Mouse (Mus musculus): Measurements from ENCODE around the gene Olfr1263.

Olfr1263 gene

GRCm38 (mm10) chr2:90011831-90012230 lies at the start of gene Olfr1263:
Gene Olfr1263 (plus strand): TSS chr2:90012131.
- DNase-seq (ENCODE audit: low spot score in 2 of 2), result no peak

- no peak for DNase-seq (ENCODE audit: low spot score in 2 of 2)
Measured at GRCm38 (mm10) chr2:89974184-89974583, 37.7 kb upstream of the Olfr1263 start, which contains the start of gene Olfr1260. Gene Olfr1260 (plus strand): TSS chr2:89974340.

GRCm38 (mm10) chr2:89977709-89978108 lies 34.2 kb upstream of the Olfr1263 start:
- DNase-seq (ENCODE audit: low spot score in 2 of 2), result no peak

GRCm38 (mm10) chr2:89990921-89991320 lies 21.0 kb upstream of the Olfr1263 start, which contains the start of gene Olfr1261:
Gene Olfr1261 (plus strand): TSS chr2:89991221.
- DNase-seq (ENCODE audit: low spot score in 2 of 2), result no peak

GRCm38 (mm10) chr2:89999845-90000244 lies 12.1 kb upstream of the Olfr1263 start, which contains the start of gene Olfr1262:
Gene Olfr1262 (plus strand): TSS chr2:90000145.
- DNase-seq (ENCODE audit: low spot score in 2 of 2), result no peak

- no peak for DNase-seq (ENCODE audit: low spot score in 2 of 2)
Measured at GRCm38 (mm10) chr2:90025477-90025876, 13.5 kb downstream of the Olfr1263 start, which contains the start of gene Olfr1264. Gene Olfr1264 (minus strand): TSS chr2:90025577.

- no peak for DNase-seq (ENCODE audit: low spot score in 2 of 2)
Measured at GRCm38 (mm10) chr2:90035037-90035436, 23.1 kb downstream of the Olfr1263 start, which contains the start of gene Olfr1265. Gene Olfr1265 (plus strand): TSS chr2:90035337.

- DNase-seq (ENCODE audit: low spot score in 2 of 2), result no peak
Measured at GRCm38 (mm10) chr2:90063494-90063893, 51.6 kb downstream of the Olfr1263 start, which contains the start of gene Olfr140. Gene Olfr140 (minus strand): TSS chr2:90063594.

Measured in cerebellum, postnatal 4 days (tissue).